7 mouse cellular contexts compared by ENCODE assay signal in genomic region chr8:10249156-10249555, GRCm38 (mm10).
DNase-seq lines count a peak whose midpoint lies in the region; ATAC-seq and TF ChIP-seq lines count a peak whose summit lies in the region.

No protein-coding gene starts in this region.

- in situ Hi-C loops in ES-E14 (cut with MboI; ENCODE audit: low sequenced_read_pairs in 2 of 2, unreplicated experiment in 2 of 2) = no loop called here

- TF ChIP-seq CTCF in brain, embryonic 14.5 days (IDR thresholded peaks at IDR 0.05; ENCODE audit: borderline replicate concordance, extremely low read depth, insufficient read depth, insufficient read length) = no peak

- H3K4me1 ChIP-seq in ES-E14 (ENCODE audit: control insufficient read depth in 2 of 2, insufficient read depth in 2 of 2, low read length in 2 of 2, poor library complexity in 1 of 2) = 0 out of 4 replicates have a peak, but pooled peaks cover 0 to 2% of the 10 kb centered on the region in 2 experiments
- H3K4me1 ChIP-seq in heart, embryonic 11.5 days (ENCODE audit: control insufficient read depth, insufficient read depth, low read length) = peaks cover 3% of the 10 kb centered on the region; the same call in 1 of the 2 replicates
- H3K4me1 ChIP-seq in limb, embryonic 14.5 days (ENCODE audit: control insufficient read depth, insufficient read depth, low read length) = peaks cover 3% of the 10 kb centered on the region; the same call in 1 of the 2 replicates

- ATAC-seq in heart, embryonic 11.5 days (replicated peaks; ENCODE audit: insufficient number of reproducible peaks, low FRiP score, low TSS enrichment) = peak; percentile 68; the same call in 1 of the 2 replicates
- no peak for ATAC-seq in limb, embryonic 14.5 days (ENCODE audit: low FRiP score, low read depth)

- H3K27ac ChIP-seq in ES-E14 (ENCODE audit: insufficient read depth, low read depth, low read length, poor library complexity, severe bottlenecking) = no peak overlapping the region
- H3K27ac ChIP-seq in heart, embryonic 11.5 days (ENCODE audit: low read depth, low read length) = 0 out of 2 replicates have a peak overlapping the region, but pooled peaks have one; percentile 4
- H3K27ac ChIP-seq in limb, embryonic 14.5 days (replicated peaks; ENCODE audit: low read depth, low read length) = no peak overlapping the region

- H3K9ac ChIP-seq in ES-E14 (ENCODE audit: insufficient read depth, low read depth, low read length, poor library complexity, severe bottlenecking) = no peak overlapping the region
- H3K9ac ChIP-seq in heart, embryonic 11.5 days (ENCODE audit: low read depth, low read length) = no peak overlapping the region
- no peak overlapping the region for H3K9ac ChIP-seq in limb, embryonic 14.5 days (ENCODE audit: low read depth, low read length, severe bottlenecking)

- H3K4me3 ChIP-seq in ES-E14 (ENCODE audit: insufficient read depth in 1 of 2, low read depth in 1 of 2, low read length in 2 of 2, poor library complexity in 1 of 2, severe bottlenecking in 1 of 2) = no peak overlapping the region
- H3K4me3 ChIP-seq in heart, embryonic 11.5 days (ENCODE audit: low read depth, low read length) = peak overlapping the region; percentile 37
- H3K4me3 ChIP-seq in limb, embryonic 14.5 days (replicated peaks; ENCODE audit: low read length) = no peak overlapping the region

- no peaks in the 10 kb centered on the region for H3K27me3 ChIP-seq in heart, embryonic 11.5 days (ENCODE audit: control insufficient read depth, insufficient read depth, low read length)
- no peaks in the 10 kb centered on the region for H3K27me3 ChIP-seq in limb, embryonic 14.5 days (ENCODE audit: control insufficient read depth, insufficient read depth, low read length)

- WGBS in heart, embryonic 11.5 days (ENCODE audit: insufficient replicate concordance) = 5% methylated on average over 15 of the region's 15 CpGs
- 2% methylated on average over 15 of the region's 15 CpGs for WGBS in limb, embryonic 14.5 days

- no peak for TF ChIP-seq POLR2A in brain, embryonic 14.5 days (IDR thresholded peaks at IDR 0.05; ENCODE audit: borderline replicate concordance, extremely low read depth, insufficient read depth, insufficient read length, poor library complexity, severe bottlenecking)
- no peak for TF ChIP-seq POLR2A in limb, embryonic 14.5 days (IDR thresholded peaks at IDR 0.05; ENCODE audit: borderline replicate concordance, extremely low read depth, insufficient read depth, insufficient read length)

- no peaks in the 10 kb centered on the region for H3K9me3 ChIP-seq in ES-E14 (ENCODE audit: control insufficient read depth, insufficient read depth, low read depth, low read length)
- no peaks in the 10 kb centered on the region for H3K9me3 ChIP-seq in heart, embryonic 11.5 days (replicated peaks; ENCODE audit: control insufficient read depth, low read length)
- H3K9me3 ChIP-seq in limb, embryonic 14.5 days (ENCODE audit: control insufficient read depth, low read length) = no peaks in the 10 kb centered on the region

- H3K36me3 ChIP-seq in ES-E14 (ENCODE audit: control insufficient read depth, insufficient read depth, low read length, poor library complexity, severe bottlenecking) = no peaks in the 10 kb centered on the region
- no peaks in the 10 kb centered on the region for H3K36me3 ChIP-seq in heart, embryonic 11.5 days (ENCODE audit: control insufficient read depth, insufficient read depth, low read length)
- no peaks in the 10 kb centered on the region for H3K36me3 ChIP-seq in limb, embryonic 14.5 days (ENCODE audit: control insufficient read depth, insufficient read depth, low read length)

- DNase-seq in ES-E14 (ENCODE audit: low read depth, low spot score) = peak; percentile 11
- peak; percentile 82 for DNase-seq in brain, embryonic 14.5 days (ENCODE audit: low read depth)
- DNase-seq in limb, embryonic 14.5 days (ENCODE audit: low spot score) = no peak
- DNase-seq in thymus, postnatal 36 days = no peak
- DNase-seq in gastrocnemius, postnatal 4 days (ENCODE audit: low spot score in 2 of 2) = no peak
- no peak for DNase-seq in ovary, postnatal 36 days (ENCODE audit: low spot score)

- H3K4me2 ChIP-seq in heart, embryonic 11.5 days = peak overlapping the region; percentile 67
- 0 out of 2 replicates have a peak overlapping the region, but pooled peaks have one; percentile 20 for H3K4me2 ChIP-seq in limb, embryonic 14.5 days (replicated peaks; ENCODE audit: low read depth, low read length, severe bottlenecking)

TF ChIP-seq in ES-E14, 5 proteins besides CTCF, POLR2A, EP300 and RAD21:
- TF ChIP-seq ZNF384 (IDR thresholded peaks at IDR 0.05; ENCODE audit: low read depth, low read length) (no peak), CHD2 (IDR thresholded peaks at IDR 0.05; ENCODE audit: low read depth, low read length) (no peak), ZC3H11A (IDR thresholded peaks at IDR 0.05; ENCODE audit: borderline replicate concordance, low read depth, low read length) (no peak), MAFK (IDR thresholded peaks at IDR 0.05; ENCODE audit: insufficient read depth, low read depth, low read length) (no peak), HCFC1 (IDR thresholded peaks at IDR 0.05; ENCODE audit: borderline replicate concordance, insufficient read depth, low read length) (no peak)

Comparison
In these comparisons a context has a peak if more than half of its experiments do, and no peak if none do; other contexts are left out.
1. DNase-seq: peak in ES-E14 (single experiment) and brain, embryonic 14.5 days (single experiment); none in limb, embryonic 14.5 days (single experiment), thymus, postnatal 36 days (0 of 2), gastrocnemius, postnatal 4 days (0 of 2) and ovary, postnatal 36 days (single experiment).